Mouse (Mus musculus) stomach, embryonic 15.5 days (tissue): ENCODE results near the gene Tradd. TPM values are rescaled to one million over a fixed set of nuclear protein-coding genes. Genes with fewer than 3 reads are reported as not detected.

Experiments
- ATAC-seq: fragments of 200-750 bp; cut with Nextera tagmentation; 2 replicates; pipeline ENCODE4 v1.8.0; 2017; ENCODE audit warnings: low read depth, moderate number of reproducible peaks, moderate TSS enrichment; ENCODE audit not compliant: insufficient read depth, low FRiP score
- H3K27ac ChIP-seq: fragments of 300-500 bp; sonication (generic); 2 replicates; pipeline ENCODE4 v1.5.1; 2015; ENCODE audit warnings: mild to moderate bottlenecking, inconsistent platforms
- H3K27me3 ChIP-seq: fragments of 300-500 bp; sonication (generic); replicated peaks from 2 replicates; pipeline ENCODE4 v1.6.1; 2015; ENCODE audit warnings: inconsistent platforms
- H3K36me3 ChIP-seq: fragments of 300-500 bp; sonication (generic); 2 replicates; pipeline ENCODE4 v1.6.1; 2015; ENCODE audit warnings: inconsistent platforms
- H3K4me1 ChIP-seq: fragments of 300-500 bp; sonication (generic); 2 replicates; pipeline ENCODE4 v1.6.1; 2015; ENCODE audit warnings: inconsistent platforms
- H3K4me2 ChIP-seq: fragments of 300-500 bp; sonication (generic); 2 replicates; pipeline ENCODE4 v1.6.1; 2015; ENCODE audit warnings: mild to moderate bottlenecking, inconsistent platforms
- H3K4me3 ChIP-seq: fragments of 300-500 bp; sonication (generic); replicated peaks from 2 replicates; pipeline ENCODE4 v1.5.1; 2015; ENCODE audit warnings: inconsistent platforms
- H3K9ac ChIP-seq: fragments of 300-500 bp; sonication (generic); 2 replicates; pipeline ENCODE4 v1.6.1; 2015; ENCODE audit warnings: inconsistent platforms
- H3K9me3 ChIP-seq: fragments of 300-500 bp; sonication (generic); 2 replicates; pipeline ENCODE4 v1.6.1; 2016; ENCODE audit warnings: inconsistent platforms
- WGBS: fragments of 180-500 bp; shearing (Covaris S2); methylation state at CpG from one replicate; pipeline ENCODE4 v1.1.7; 2015; 5-methylcytosine and 5-hydroxymethylcytosine counted together
- polyA plus RNA-seq: library from polyadenylated mRNA; unstranded; fragments of >200 nt; fragmentation: Nextera tagmentation; extraction: Ambion mirVana; gene quantifications from 2 replicates; pipeline ENCODE4 v1.2.1, GENCODE M21; 2015

The Tradd gene
- polyA plus RNA-seq, 1 experiment from 2014 or later: 30.3 TPM

DNA sequence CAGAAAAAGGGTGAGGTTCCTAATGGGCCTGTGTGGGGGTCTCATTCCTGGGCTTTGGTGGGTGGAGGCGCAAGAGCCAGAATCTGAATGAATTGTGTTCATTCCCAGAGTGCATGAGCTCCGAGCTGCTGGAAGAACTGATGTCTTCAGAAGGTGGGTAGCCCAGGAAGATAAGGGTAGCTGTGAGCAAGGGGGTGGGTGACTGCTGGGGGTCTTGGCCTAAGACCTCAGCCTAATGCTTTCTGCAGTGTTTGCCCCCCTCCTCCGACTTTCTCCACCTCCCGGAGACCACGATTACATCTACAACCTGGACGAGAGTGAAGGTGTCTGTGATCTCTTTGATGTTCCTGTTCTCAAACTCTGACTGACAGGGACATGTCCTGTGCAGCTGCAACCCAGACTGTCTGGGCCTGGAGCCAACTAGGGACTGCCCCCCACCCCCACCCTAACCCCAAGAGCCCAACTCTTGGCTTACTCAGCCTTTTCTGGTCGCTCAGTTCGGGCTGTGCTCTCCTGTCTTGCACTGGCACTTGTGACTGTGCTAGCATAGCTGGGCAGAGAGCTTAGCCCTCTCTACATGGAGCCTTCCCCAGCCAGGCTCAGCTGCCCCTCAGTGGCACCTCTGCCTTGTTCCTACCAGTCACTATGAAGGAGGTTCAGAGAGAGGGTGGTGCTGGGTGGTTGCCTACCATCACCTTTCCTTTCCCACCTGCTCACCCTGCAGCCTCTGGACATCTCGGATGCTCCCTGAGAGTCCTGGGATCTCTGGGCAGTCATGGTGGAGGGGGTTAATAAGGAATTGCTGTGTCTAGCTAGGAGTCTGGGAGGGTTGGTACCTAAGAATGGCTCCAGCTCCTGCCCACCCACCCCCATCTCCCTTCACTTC, 40.2 kb upstream of the Tradd start:
- Histone ChIP-seq H3K4me2 (no peak overlapping the region), H3K9ac (no peak overlapping the region), H3K27me3 (no peaks in the 10 kb centered on the region), H3K27ac (peak overlapping the region; percentile 89; the same call in 1 of the 2 replicates), H3K9me3 (no peaks in the 10 kb centered on the region), H3K4me1 (peaks cover 21% of the 10 kb centered on the region), H3K4me3 (no peak overlapping the region), H3K36me3 (peaks cover 39% of the 10 kb centered on the region)
- WGBS: 58% methylated on average over 9 of the region's 9 CpGs
- no peak for ATAC-seq

DNA sequence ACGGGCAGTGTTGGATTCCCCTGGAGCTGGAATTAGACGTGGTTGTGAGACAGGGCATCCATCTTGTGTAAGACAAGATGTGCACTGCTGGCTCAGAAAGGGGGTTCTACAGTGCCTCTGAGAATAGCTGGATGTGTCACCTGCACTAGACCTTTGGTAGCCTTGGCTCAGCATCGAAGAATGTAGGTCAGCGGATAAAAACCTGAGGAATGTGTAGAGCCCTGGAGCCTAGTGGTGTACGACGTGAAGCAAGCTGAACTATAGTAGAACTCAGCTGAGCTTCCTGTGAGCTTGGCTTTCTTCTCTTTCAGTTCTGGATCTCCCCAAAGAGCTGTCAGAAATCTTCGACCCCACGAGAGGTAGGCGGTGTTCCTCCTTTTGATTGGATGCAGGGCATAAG, 39.5 kb upstream of the Tradd start:
- no peaks in the 10 kb centered on the region for H3K27me3 ChIP-seq
- H3K9ac ChIP-seq: no peak overlapping the region
- ATAC-seq: no peak
- 75% methylated on average over 9 of the region's 9 CpGs for WGBS
- H3K4me2 ChIP-seq: no peak overlapping the region
- H3K4me3 ChIP-seq: no peak overlapping the region
- H3K4me1 ChIP-seq: peaks cover 24% of the 10 kb centered on the region
- H3K27ac ChIP-seq: 0 out of 2 replicates have a peak overlapping the region, but pooled peaks have one; percentile 89
- peaks cover 37% of the 10 kb centered on the region for H3K36me3 ChIP-seq
- no peaks in the 10 kb centered on the region for H3K9me3 ChIP-seq

DNA sequence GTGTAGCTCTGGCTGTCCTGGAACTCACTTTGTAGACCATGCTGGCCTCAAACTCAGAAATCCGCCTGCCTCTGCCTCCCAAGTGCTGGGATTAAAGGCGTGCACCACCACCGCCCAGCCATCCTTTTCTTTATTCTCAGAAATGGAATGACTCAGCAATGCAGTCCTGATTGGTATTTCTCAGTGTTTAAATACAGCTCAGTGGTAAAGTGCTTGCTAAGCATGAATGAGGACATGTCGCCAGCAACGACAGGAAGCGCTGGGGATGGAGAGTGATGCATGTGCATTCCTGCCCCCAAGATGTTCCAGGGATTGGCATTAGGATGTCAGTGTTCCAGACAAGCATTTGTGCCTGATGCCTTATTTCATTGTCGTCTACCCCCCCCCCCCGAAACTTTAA, 39.0 kb upstream of the Tradd start:
- no peak overlapping the region for H3K9ac ChIP-seq
- no peak overlapping the region for H3K4me3 ChIP-seq
- no peak overlapping the region for H3K27ac ChIP-seq
- H3K36me3 ChIP-seq: peaks cover 33% of the 10 kb centered on the region
- H3K4me2 ChIP-seq: no peak overlapping the region
- no peaks in the 10 kb centered on the region for H3K9me3 ChIP-seq
- no peaks in the 10 kb centered on the region for H3K27me3 ChIP-seq
- 82% methylated on average over 8 of the region's 8 CpGs for WGBS
- peaks cover 29% of the 10 kb centered on the region for H3K4me1 ChIP-seq
- ATAC-seq: no peak

DNA sequence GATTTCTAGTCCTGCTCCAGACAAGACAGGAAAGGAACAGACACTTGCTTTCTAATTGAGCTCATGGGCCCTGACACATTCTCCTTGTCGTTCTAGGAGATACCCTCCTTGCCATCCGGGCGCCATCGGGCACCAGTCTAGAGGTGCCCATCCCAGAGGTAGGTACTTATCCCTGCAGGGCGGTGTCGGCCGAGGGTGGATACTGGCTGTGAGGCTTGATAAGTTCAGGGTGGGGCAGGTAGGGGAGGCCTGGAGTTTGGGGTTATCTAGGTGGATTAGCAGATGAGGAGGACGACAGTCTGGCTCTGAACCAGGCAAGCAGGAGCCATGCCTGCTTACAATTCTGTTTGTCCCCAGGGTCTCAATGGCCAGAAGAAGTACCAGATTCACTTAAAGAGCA, 35.6 kb upstream of the Tradd start:
- H3K4me3 ChIP-seq: no peak overlapping the region
- no peak overlapping the region for H3K27ac ChIP-seq
- no peak overlapping the region for H3K4me2 ChIP-seq
- H3K4me1 ChIP-seq: peaks cover 30% of the 10 kb centered on the region
- no peak overlapping the region for H3K9ac ChIP-seq
- peaks cover 30% of the 10 kb centered on the region for H3K36me3 ChIP-seq
- no peaks in the 10 kb centered on the region for H3K9me3 ChIP-seq
- WGBS: 85% methylated on average over 8 of the region's 8 CpGs
- ATAC-seq: peak; percentile 87; the same call in 1 of the 2 replicates
- H3K27me3 ChIP-seq: no peaks in the 10 kb centered on the region

DNA sequence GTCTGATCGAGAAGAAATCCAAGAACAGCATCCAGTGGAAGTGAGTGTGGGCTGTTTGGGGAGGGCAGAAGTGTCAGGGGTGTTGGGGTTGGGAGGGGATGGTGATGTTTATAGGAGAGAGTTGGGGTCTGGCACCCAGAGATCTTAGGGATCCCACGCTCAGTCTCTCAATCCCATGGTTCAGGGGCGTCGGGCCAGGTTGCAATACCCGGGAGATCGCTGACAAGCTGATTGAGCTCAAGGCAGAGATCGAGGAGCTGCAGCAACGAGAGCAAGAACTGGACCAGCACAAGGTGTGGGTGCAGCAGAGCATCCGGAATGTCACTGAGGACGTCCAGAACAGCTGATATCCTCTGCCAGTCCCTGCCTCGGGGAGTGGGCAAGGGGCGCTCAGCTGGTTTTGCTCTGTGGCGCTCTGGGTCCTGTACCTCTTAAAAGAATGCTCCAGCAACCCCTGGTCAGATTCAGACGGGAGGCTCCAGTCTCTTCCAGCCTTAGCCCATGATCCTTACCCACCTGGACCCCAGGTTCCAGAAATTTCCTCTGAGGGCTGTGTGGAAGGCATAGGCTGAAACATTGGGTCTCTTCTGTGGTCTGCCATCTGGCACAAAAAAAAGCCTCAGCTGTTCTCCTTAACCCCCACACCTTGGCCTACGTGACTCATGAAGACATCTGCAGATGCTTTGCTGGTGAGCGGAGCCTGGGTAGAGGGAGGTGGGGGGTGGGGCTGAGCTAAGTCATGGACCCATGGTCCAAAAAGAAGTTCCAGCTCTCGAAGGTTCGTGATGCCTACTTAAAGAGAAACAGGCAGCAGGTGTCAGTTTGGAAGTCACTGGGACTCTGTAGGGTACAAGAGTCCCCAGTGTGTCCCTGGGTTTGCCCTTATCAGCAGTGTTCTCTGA, 34.2 kb upstream of the Tradd start:
- no peak for ATAC-seq
- Histone ChIP-seq H3K27me3 (no peaks in the 10 kb centered on the region), H3K9me3 (no peaks in the 10 kb centered on the region), H3K4me1 (peaks cover 20% of the 10 kb centered on the region), H3K9ac (peak overlapping the region; percentile 83), H3K4me3 (peak overlapping the region; percentile 80), H3K4me2 (peak overlapping the region; percentile 72), H3K36me3 (peaks cover 26% of the 10 kb centered on the region), H3K27ac (no peak overlapping the region)
- WGBS: 52% methylated on average over 18 of the region's 18 CpGs

DNA sequence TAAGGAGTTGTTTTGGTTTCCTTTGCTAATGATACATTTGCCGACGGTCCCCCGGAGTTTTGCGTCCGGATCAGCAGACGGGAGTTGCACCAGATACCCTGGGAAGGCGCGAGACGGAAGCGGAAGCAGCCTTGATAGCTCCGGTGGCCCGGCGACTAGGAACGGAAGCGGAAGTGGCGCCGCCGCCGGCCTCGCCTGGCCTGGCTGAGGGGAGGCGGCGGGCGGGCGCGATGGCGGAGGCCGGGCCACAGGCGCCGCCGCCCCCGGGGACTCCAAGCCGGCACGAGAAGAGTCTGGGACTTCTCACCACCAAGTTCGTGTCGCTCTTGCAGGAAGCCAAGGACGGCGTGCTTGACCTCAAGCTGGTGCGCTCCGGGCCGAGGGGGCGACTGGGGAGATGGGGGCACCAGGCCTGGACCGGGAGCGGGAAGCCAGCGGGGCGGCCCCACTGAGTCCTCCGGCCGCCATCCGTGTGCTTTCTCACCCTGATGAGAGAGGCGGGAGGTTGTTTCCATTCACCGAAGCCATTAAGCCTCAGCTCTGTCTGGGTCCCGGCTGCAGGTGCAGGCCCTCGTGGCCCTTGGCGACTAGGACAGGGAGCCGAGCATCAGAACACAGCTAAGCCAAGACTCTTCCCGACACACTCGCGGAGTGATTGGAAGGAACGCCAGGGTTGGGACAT, 33.2 kb upstream of the Tradd start, which contains the start of gene E2f4:
E2f4 (plus strand) TSS at position 153 of the 682 bp plus-strand sequence.
- H3K36me3 ChIP-seq: peaks cover 21% of the 10 kb centered on the region
- peak within 1 kb of the TSS; percentile 49 for H3K27ac ChIP-seq
- H3K4me1 ChIP-seq: peaks cover 20% of the 10 kb centered on the region
- under 1% methylated on average over 58 of the region's 58 CpGs for WGBS
- peak within 1 kb of the TSS; percentile 83 for H3K9ac ChIP-seq
- H3K4me3 ChIP-seq: peak within 1 kb of the TSS; percentile 80
- peak within 1 kb of the TSS; percentile 72 for H3K4me2 ChIP-seq
- ATAC-seq: peak; percentile 86; the same call in 1 of the 2 replicates
- H3K27me3 ChIP-seq: no peaks in the 10 kb centered on the region
- H3K9me3 ChIP-seq: no peaks in the 10 kb centered on the region

DNA sequence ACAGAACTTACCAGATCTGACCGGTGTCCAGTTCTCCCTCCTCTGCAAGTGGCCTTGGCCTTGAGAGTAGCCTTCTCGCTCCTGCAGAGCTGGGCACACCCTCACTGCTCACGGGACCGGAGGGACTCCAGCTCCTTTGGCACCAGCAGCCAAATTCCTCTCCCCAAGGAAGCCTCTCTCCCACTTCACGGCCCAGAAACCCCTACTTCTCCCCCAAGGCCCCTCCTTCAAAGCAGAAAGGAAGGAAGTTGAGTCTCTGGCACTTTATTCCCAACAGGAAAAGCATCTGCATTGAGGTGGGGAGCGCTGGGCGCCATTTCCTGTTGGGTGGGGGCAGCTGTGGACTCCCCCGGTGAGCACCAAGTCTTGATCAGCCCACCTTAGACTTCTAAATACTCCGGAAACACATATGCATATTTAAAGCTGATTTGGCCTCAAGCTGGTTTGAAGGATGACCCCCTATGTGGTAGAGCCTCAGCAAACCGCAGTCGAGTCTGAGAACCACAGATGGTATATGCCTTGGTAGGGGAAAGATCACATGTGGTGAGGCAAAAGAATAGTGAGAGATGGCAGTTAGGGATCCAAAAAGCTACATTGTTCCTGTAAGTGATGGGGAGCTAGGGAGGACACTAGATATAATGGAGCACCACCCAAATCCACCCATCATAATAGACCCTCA, 31.6 kb upstream of the Tradd start, which contains the start of gene Exoc3l:
Exoc3l (minus strand) TSS at position 207 of the 679 bp plus-strand sequence.
- ATAC-seq: no peak
- Histone ChIP-seq H3K9me3 (no peaks in the 10 kb centered on the region), H3K4me1 (peaks cover 20% of the 10 kb centered on the region), H3K36me3 (peaks cover 13% of the 10 kb centered on the region), H3K4me3 (peak within 1 kb of the TSS; percentile 80), H3K27me3 (no peaks in the 10 kb centered on the region), H3K27ac (peak within 1 kb of the TSS; percentile 11; the same call in 1 of the 2 replicates), H3K4me2 (peak within 1 kb of the TSS; percentile 72), H3K9ac (no peak within 1 kb of the TSS)
- WGBS: 54% methylated on average over 11 of the region's 11 CpGs

DNA sequence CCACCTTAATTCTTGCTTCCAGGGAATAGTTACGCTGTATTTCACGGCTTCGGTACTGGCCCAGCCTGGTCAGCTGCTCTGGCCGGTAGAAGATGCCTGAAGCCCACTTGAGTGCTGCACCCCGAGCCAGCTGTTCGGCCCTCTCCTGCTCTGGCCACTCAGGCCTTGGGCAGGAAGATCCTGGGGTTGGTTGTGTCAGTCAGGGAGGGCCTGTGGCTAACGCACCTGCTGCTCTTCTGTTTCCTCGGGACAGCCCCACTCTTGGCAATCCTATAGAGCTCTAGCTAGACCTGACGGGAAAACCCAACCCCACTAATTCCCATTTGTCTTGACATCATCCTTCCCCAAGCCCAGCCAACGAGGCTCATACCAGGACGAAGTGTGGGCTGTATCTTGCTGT, 30.8 kb upstream of the Tradd start:
- H3K27ac ChIP-seq: peak overlapping the region; percentile 11; the same call in 1 of the 2 replicates
- no peak for ATAC-seq
- H3K4me3 ChIP-seq: peak overlapping the region; percentile 6; the same call in 1 of the 2 replicates
- H3K4me2 ChIP-seq: peak overlapping the region; percentile 12; the same call in 1 of the 2 replicates
- peaks cover 6% of the 10 kb centered on the region for H3K27me3 ChIP-seq
- H3K9me3 ChIP-seq: no peaks in the 10 kb centered on the region
- H3K4me1 ChIP-seq: peaks cover 27% of the 10 kb centered on the region
- peaks cover 6% of the 10 kb centered on the region for H3K36me3 ChIP-seq
- 68% methylated on average over 11 of the region's 11 CpGs for WGBS
- H3K9ac ChIP-seq: no peak overlapping the region

DNA sequence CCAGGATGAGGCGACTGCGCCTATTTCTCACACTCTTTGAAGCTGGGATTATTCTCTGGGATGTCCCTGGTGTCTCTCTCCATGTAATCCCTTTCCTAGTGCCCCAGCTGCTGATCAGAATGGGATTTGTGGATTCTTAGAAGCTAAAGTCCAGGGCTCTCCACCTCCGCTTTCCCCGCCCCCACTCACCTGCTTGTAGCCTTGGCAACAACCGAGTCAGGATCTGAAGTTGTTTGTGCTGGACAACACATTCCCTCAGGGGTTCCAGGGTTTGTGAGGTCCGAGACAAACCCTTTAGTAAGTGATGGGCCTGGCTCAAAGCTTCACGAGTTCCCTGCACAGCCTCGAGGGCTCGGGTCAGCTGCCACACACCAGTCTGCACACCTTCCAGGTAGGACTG, 30.4 kb upstream of the Tradd start:
- WGBS: 65% methylated on average over 9 of the region's 9 CpGs
- Histone ChIP-seq H3K9me3 (no peaks in the 10 kb centered on the region), H3K27me3 (peaks cover 10% of the 10 kb centered on the region), H3K4me3 (peak overlapping the region; percentile 6; the same call in 1 of the 2 replicates), H3K4me2 (no peak overlapping the region), H3K9ac (no peak overlapping the region), H3K27ac (no peak overlapping the region), H3K36me3 (peaks cover 1% of the 10 kb centered on the region), H3K4me1 (peaks cover 30% of the 10 kb centered on the region)
- no peak for ATAC-seq

DNA sequence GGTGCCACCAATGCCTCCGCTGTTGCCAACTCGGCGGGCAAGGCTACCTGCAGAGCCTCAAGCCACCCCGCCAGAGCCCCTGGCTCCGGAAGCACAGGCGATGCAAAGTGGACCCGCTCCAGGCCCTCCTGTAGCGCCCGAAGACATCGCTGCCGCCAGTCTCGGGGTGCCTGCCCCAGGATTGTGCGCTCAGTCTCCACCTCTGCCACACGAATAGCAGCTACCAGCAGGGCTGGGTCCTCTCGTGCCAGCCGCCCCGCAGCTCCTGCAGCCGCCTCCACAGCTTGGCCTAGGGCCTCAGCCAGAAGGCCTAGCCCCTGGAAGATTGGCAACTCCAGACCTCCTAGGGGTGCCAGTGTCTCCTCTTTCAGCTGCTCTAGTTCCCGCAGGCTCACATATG, 29.0 kb upstream of the Tradd start:
- Histone ChIP-seq H3K36me3 (no peaks in the 10 kb centered on the region), H3K9me3 (no peaks in the 10 kb centered on the region), H3K9ac (no peak overlapping the region), H3K27me3 (peaks cover 10% of the 10 kb centered on the region), H3K4me2 (no peak overlapping the region), H3K4me3 (no peak overlapping the region), H3K4me1 (peaks cover 27% of the 10 kb centered on the region), H3K27ac (no peak overlapping the region)
- no peak for ATAC-seq
- 70% methylated on average over 19 of the region's 19 CpGs for WGBS

DNA sequence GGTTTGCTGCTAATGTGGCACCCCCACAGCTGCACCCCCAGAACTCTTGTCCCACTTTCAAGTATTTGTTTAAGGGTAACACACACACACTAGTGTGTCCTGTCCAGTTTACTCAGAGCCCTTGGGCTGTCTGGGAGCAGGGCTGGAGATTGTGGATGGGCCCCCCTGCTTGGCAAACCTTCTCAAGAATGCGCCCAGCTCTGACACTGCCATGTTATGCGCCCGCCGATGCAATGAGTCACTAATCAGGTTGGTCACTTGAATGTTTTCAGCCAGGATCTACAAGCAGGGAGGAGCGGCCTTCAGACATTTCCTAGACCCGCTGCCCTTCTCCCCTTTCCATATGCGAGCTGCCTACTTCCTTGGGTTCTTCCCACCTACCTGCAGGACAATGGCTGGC, 28.1 kb upstream of the Tradd start:
- ATAC-seq: no peak

More for the DNA sequence above, 28.1 kb upstream of the Tradd start:
- no peaks in the 10 kb centered on the region for H3K36me3 ChIP-seq
- no peak overlapping the region for H3K4me3 ChIP-seq
- H3K9me3 ChIP-seq: no peaks in the 10 kb centered on the region
- H3K27me3 ChIP-seq: peaks cover 10% of the 10 kb centered on the region
- 78% methylated on average over 7 of the region's 7 CpGs for WGBS
- peaks cover 28% of the 10 kb centered on the region for H3K4me1 ChIP-seq
- H3K4me2 ChIP-seq: no peak overlapping the region
- no peak overlapping the region for H3K27ac ChIP-seq
- no peak overlapping the region for H3K9ac ChIP-seq
